8 mouse cellular contexts compared by ENCODE assay signal in genomic region chr13:101800833-101801371, GRCm38 (mm10). TPM values are rescaled to one million over a fixed set of nuclear protein-coding genes. Genes with fewer than 3 reads are reported as not detected.
DNase-seq lines count a peak whose midpoint lies in the region; ATAC-seq and TF ChIP-seq lines count a peak whose summit lies in the region.

No protein-coding gene starts in this region.

- no peaks in the 10 kb centered on the region for H3K9me3 ChIP-seq in liver, embryonic 14.5 days (ENCODE audit: control insufficient read depth, low read length)

- H3K27ac ChIP-seq in gastrocnemius, adult 2 months, result peak overlapping the region; percentile 85; the same call in 1 of the 2 replicates
- no peak overlapping the region for H3K27ac ChIP-seq in thymus, adult 2 months (ENCODE audit: control insufficient read depth, insufficient read depth, low read length)
- H3K27ac ChIP-seq in liver, embryonic 14.5 days, result no peak overlapping the region

- H3K4me1 ChIP-seq in thymus, adult 2 months (replicated peaks; ENCODE audit: control insufficient read depth, insufficient read depth, low read length), result peaks cover 14% of the 10 kb centered on the region
- peaks cover 0 to 15% of the 10 kb centered on the region in 2 experiments; a peak in 3 of 4 replicates for H3K4me1 ChIP-seq in liver, embryonic 14.5 days (replicated peaks; ENCODE audit: control insufficient read depth in 2 of 2, insufficient read depth in 2 of 2, low read length in 1 of 2)

- intact Hi-C loops in gastrocnemius, adult 2 months (cut with DNase I), result no loop called here

- no peak for DNase-seq in gastrocnemius, adult 2 months
- no peak for DNase-seq in gastrocnemius, adult 18-20 months (ENCODE audit: low spot score)
- no peak for DNase-seq in thymus, adult 2 months
- DNase-seq in thymus, postnatal 10 days (ENCODE audit: low spot score in 2 of 2), result no peak
- no peak for DNase-seq in liver, embryonic 14.5 days (ENCODE audit: low read depth in 3 of 3, low spot score in 3 of 3)
- no peak for DNase-seq in adrenal gland, adult (ENCODE audit: inconsistent age in 2 of 2, low spot score in 1 of 2)
- no peak for DNase-seq in ovary, postnatal 14 days (ENCODE audit: low spot score)
- no peak for DNase-seq in thymus, postnatal 25 days

- 89% methylated on average over 10 of the region's 10 CpGs for whole genome bisulfite sequencing in thymus, adult 2 months
- WGBS in liver, embryonic 14.5 days (ENCODE audit: insufficient replicate concordance), result 44% methylated on average over 10 of the region's 10 CpGs

- no peak for ATAC-seq in liver, embryonic 14.5 days (ENCODE audit: insufficient read depth)

- peak overlapping the region; percentile 78 for H3K4me3 ChIP-seq in gastrocnemius, adult 2 months
- peak overlapping the region; percentile 28 for H3K4me3 ChIP-seq in thymus, adult 2 months (ENCODE audit: control insufficient read depth, insufficient read depth, low read length)
- H3K4me3 ChIP-seq in liver, embryonic 14.5 days (ENCODE audit: insufficient read depth in 1 of 2, low read depth in 2 of 2, low read length in 2 of 2), result peak overlapping the region in 1 of 2 experiments; percentile 35; a peak in 1 of 4 replicates

- TF ChIP-seq CTCF in gastrocnemius, adult 2 months (IDR thresholded peaks at IDR 0.05), result no peak
- no peak for TF ChIP-seq CTCF in thymus, adult 2 months (IDR thresholded peaks at IDR 0.05; ENCODE audit: borderline replicate concordance, control insufficient read depth, extremely low read depth, insufficient read depth, low read length, poor library complexity)
- TF ChIP-seq CTCF in liver, embryonic 14.5 days (IDR thresholded peaks at IDR 0.05; ENCODE audit: low read depth), result no peak

- no peak for TF ChIP-seq POLR2A in thymus, adult 2 months (IDR thresholded peaks at IDR 0.05; ENCODE audit: control insufficient read depth, extremely low read depth, insufficient read depth, low read length, poor library complexity)

- H3K9ac ChIP-seq in liver, embryonic 14.5 days (replicated peaks), result no peak overlapping the region

- H3K4me2 ChIP-seq in liver, embryonic 14.5 days (ENCODE audit: low read depth), result peak overlapping the region; percentile 55

- H3K27me3 ChIP-seq in thymus, adult 2 months (ENCODE audit: control insufficient read depth, insufficient read depth, low read length), result no peaks in the 10 kb centered on the region
- H3K27me3 ChIP-seq in liver, embryonic 14.5 days (ENCODE audit: control insufficient read depth, insufficient read depth, low read length), result peaks cover 23% of the 10 kb centered on the region

- H3K36me3 ChIP-seq in thymus, adult 2 months (ENCODE audit: control insufficient read depth, insufficient read depth, low read length), result no peaks in the 10 kb centered on the region
- H3K36me3 ChIP-seq in liver, embryonic 14.5 days (replicated peaks; ENCODE audit: control insufficient read depth, insufficient read depth, low read depth), result no peaks in the 10 kb centered on the region

- no peak for TF ChIP-seq EP300 in liver, embryonic 14.5 days (IDR thresholded peaks at IDR 0.05; ENCODE audit: low read depth)

RNA-seq across cellular contexts. Expression of gene Pik3r1, which starts 32.9 kb away (rescaled TPM):
- total RNA-seq in gastrocnemius, adult 2 months (2021), result 10 to 100 TPM; 41.3 to 52.1 TPM
- 10 to 100 TPM; 21.7 to 30.2 TPM for total RNA-seq in gastrocnemius, adult 18-20 months (2021)
- 33.1 and 35.2 TPM in 2 replicates for polyA plus RNA-seq in thymus, adult 2 months (2012; rRNA removed)
- 6.6 and 10.3 TPM in 2 replicates for polyA plus RNA-seq in liver, embryonic 14.5 days (2012; rRNA removed)
- polyA plus RNA-seq in liver, embryonic 14.5 days (2014; fragmentation: Nextera tagmentation; extraction: Ambion mirVana), result 23.7 and 25.5 TPM in 2 replicates
